In the genomic region with DNA sequence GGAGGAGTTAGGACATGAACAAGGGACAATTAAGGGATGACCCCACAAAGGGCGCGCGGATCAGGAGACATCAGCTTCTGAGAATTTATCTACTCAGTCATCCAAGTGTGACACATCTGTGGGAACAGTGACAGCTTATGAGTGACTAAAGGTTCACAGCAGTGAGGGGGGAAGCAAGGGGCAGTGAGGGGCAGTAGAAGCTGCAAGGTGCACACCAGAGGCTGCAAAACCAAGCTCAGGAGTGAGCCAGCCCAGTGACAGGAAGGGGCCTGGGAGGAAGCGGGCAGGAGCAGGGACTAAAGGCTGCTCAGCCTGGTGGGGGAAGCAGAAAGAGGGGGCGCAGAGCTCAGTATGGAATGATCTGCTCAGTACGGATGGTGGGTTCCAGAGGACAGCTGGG, we compare ENCODE assay signal across 22 mouse cellular contexts. TPM values are rescaled to one million over a fixed set of nuclear protein-coding genes. Genes with fewer than 3 reads are reported as not detected.
DNase-seq lines count a peak whose midpoint lies in the region; ATAC-seq lines count a peak whose summit lies in the region.
"Had no signal": no experiment of that assay in that cellular context is flagged by ENCODE, and none has a peak within 500 bp of the region (broad histone marks: within the 10 kb centered on the region; RNA-seq: fewer than 3 reads in every experiment).

No protein-coding gene starts in this region.

- no peak overlapping the region for H3K27ac ChIP-seq in hindbrain, embryonic 11.5 days (ENCODE audit: low read depth, low read length)
- H3K27ac ChIP-seq in hindbrain, embryonic 14.5 days, result no peak overlapping the region
- H3K27ac ChIP-seq in midbrain, embryonic 10.5 days (replicated peaks), result 0 out of 2 replicates have a peak overlapping the region, but pooled peaks have one; percentile 42
- no peak overlapping the region for H3K27ac ChIP-seq in midbrain, embryonic 15.5 days
- no peak overlapping the region for H3K27ac ChIP-seq in neural tube, embryonic 12.5 days
- H3K27ac ChIP-seq: forebrain, embryonic 15.5 days; heart, embryonic 15.5 days; hindbrain, embryonic 10.5 days; hindbrain, embryonic 15.5 days had no signal

- no peak overlapping the region for H3K4me3 ChIP-seq in hindbrain, embryonic 11.5 days (ENCODE audit: low read depth, low read length)
- no peak overlapping the region for H3K4me3 ChIP-seq in hindbrain, embryonic 14.5 days (replicated peaks; ENCODE audit: low read length)
- H3K4me3 ChIP-seq in midbrain, embryonic 10.5 days, result no peak overlapping the region
- H3K4me3 ChIP-seq in midbrain, embryonic 15.5 days, result no peak overlapping the region
- H3K4me3 ChIP-seq in neural tube, embryonic 12.5 days, result no peak overlapping the region
- H3K4me3 ChIP-seq: forebrain, embryonic 15.5 days; heart, embryonic 12.5 days; heart, embryonic 15.5 days; hindbrain, embryonic 10.5 days; hindbrain, embryonic 15.5 days had no signal

- no peaks in the 10 kb centered on the region for H3K27me3 ChIP-seq in hindbrain, embryonic 11.5 days (ENCODE audit: control insufficient read depth, insufficient read depth, low read length)
- no peaks in the 10 kb centered on the region for H3K27me3 ChIP-seq in hindbrain, embryonic 14.5 days (ENCODE audit: control insufficient read depth, insufficient read depth, low read length)
- H3K27me3 ChIP-seq in midbrain, embryonic 10.5 days (ENCODE audit: low read depth, poor library complexity, severe bottlenecking), result no peaks in the 10 kb centered on the region
- no peaks in the 10 kb centered on the region for H3K27me3 ChIP-seq in midbrain, embryonic 15.5 days (replicated peaks)
- H3K27me3 ChIP-seq in neural tube, embryonic 12.5 days (replicated peaks), result no peaks in the 10 kb centered on the region
- H3K27me3 ChIP-seq: forebrain, embryonic 15.5 days; heart, embryonic 12.5 days; heart, embryonic 15.5 days; hindbrain, embryonic 15.5 days had no signal

- H3K36me3 ChIP-seq in hindbrain, embryonic 11.5 days (ENCODE audit: control insufficient read depth, insufficient read depth, low read length), result no peaks in the 10 kb centered on the region; the same call in 1 of the 2 replicates
- H3K36me3 ChIP-seq in hindbrain, embryonic 14.5 days (replicated peaks; ENCODE audit: control insufficient read depth, insufficient read depth), result peaks cover 17% of the 10 kb centered on the region
- peaks cover 66% of the 10 kb centered on the region for H3K36me3 ChIP-seq in midbrain, embryonic 10.5 days
- no peaks in the 10 kb centered on the region; the same call in 1 of the 2 replicates for H3K36me3 ChIP-seq in midbrain, embryonic 15.5 days (replicated peaks)
- H3K36me3 ChIP-seq in neural tube, embryonic 12.5 days, result peaks cover 13% of the 10 kb centered on the region

- H3K4me2 ChIP-seq in hindbrain, embryonic 11.5 days (replicated peaks; ENCODE audit: low read depth, low read length), result no peak overlapping the region
- H3K4me2 ChIP-seq in hindbrain, embryonic 14.5 days (replicated peaks), result no peak overlapping the region
- H3K4me2 ChIP-seq in midbrain, embryonic 15.5 days, result no peak overlapping the region
- no peak overlapping the region for H3K4me2 ChIP-seq in neural tube, embryonic 12.5 days (replicated peaks)
- H3K4me2 ChIP-seq: forebrain, embryonic 15.5 days; heart, embryonic 12.5 days; heart, embryonic 15.5 days; hindbrain, embryonic 15.5 days had no signal

- no peaks in the 10 kb centered on the region for H3K9me3 ChIP-seq in hindbrain, embryonic 11.5 days (ENCODE audit: control insufficient read depth, low read length)
- H3K9me3 ChIP-seq in hindbrain, embryonic 14.5 days (ENCODE audit: control insufficient read depth, low read length), result no peaks in the 10 kb centered on the region
- H3K9me3 ChIP-seq in midbrain, embryonic 10.5 days (replicated peaks), result no peaks in the 10 kb centered on the region
- H3K9me3 ChIP-seq in midbrain, embryonic 15.5 days, result no peaks in the 10 kb centered on the region
- no peaks in the 10 kb centered on the region for H3K9me3 ChIP-seq in neural tube, embryonic 12.5 days
- H3K9me3 ChIP-seq: forebrain, embryonic 15.5 days; heart, embryonic 12.5 days; heart, embryonic 15.5 days; hindbrain, embryonic 10.5 days; hindbrain, embryonic 15.5 days had no signal

- H3K9ac ChIP-seq in hindbrain, embryonic 11.5 days (ENCODE audit: low read depth, low read length), result 0 out of 2 replicates have a peak overlapping the region, but pooled peaks have one; percentile 7
- H3K9ac ChIP-seq in hindbrain, embryonic 14.5 days, result no peak overlapping the region
- H3K9ac ChIP-seq in midbrain, embryonic 15.5 days, result no peak overlapping the region
- H3K9ac ChIP-seq in neural tube, embryonic 12.5 days, result no peak overlapping the region
- H3K9ac ChIP-seq: forebrain, embryonic 15.5 days; heart, embryonic 12.5 days; heart, embryonic 15.5 days; hindbrain, embryonic 15.5 days had no signal

- no peak for ATAC-seq in hindbrain, embryonic 11.5 days (ENCODE audit: low FRiP score)
- no peak for ATAC-seq in hindbrain, embryonic 14.5 days (ENCODE audit: low FRiP score)
- ATAC-seq in midbrain, embryonic 15.5 days (replicated peaks), result no peak; the same call in 1 of the 2 replicates
- peak; percentile 44; the same call in 1 of the 2 replicates for ATAC-seq in neural tube, embryonic 12.5 days (ENCODE audit: low FRiP score, low read depth)
- ATAC-seq: CD4-positive, CD25-positive, alpha-beta regulatory T cell, adult 4 months; forebrain, embryonic 15.5 days had no signal

- no peak for DNase-seq in hindbrain, embryonic 11.5 days (ENCODE audit: low spot score)
- DNase-seq in hindbrain, embryonic 14.5 days (ENCODE audit: low spot score), result no peak
- no peak for DNase-seq in midbrain, embryonic 10.5 days (ENCODE audit: low spot score)
- no peak for DNase-seq in neural tube, embryonic 10.5 days (ENCODE audit: extremely low spot score, low spot score)
- DNase-seq: adrenal gland, adult 2 months; adrenal gland, postnatal 14 days; cerebellum, adult 11 months; cerebellum, adult 2 months; cerebellum, adult 9-11 months; cerebellum, postnatal 25 days; gastrocnemius, postnatal 25 days; heart, adult 18-20 months; heart, postnatal 10 days; heart, postnatal 36 days had no signal

- WGBS in hindbrain, embryonic 11.5 days, result 91% methylated on average over 6 of the region's 6 CpGs
- 77% methylated on average over 6 of the region's 6 CpGs for WGBS in hindbrain, embryonic 14.5 days
- 94% methylated on average over 6 of the region's 6 CpGs for WGBS in midbrain, embryonic 10.5 days
- WGBS in midbrain, embryonic 15.5 days, result 82% methylated on average over 6 of the region's 6 CpGs
- WGBS in neural tube, embryonic 12.5 days, result 78% methylated on average over 6 of the region's 6 CpGs

- no peaks in the 10 kb centered on the region for H3K4me1 ChIP-seq in hindbrain, embryonic 11.5 days (replicated peaks; ENCODE audit: control insufficient read depth, insufficient read depth, low read length)
- no peaks in the 10 kb centered on the region for H3K4me1 ChIP-seq in hindbrain, embryonic 14.5 days (replicated peaks; ENCODE audit: control insufficient read depth, insufficient read depth, low read length)
- no peaks in the 10 kb centered on the region for H3K4me1 ChIP-seq in midbrain, embryonic 10.5 days
- H3K4me1 ChIP-seq in midbrain, embryonic 15.5 days, result no peaks in the 10 kb centered on the region
- no peaks in the 10 kb centered on the region for H3K4me1 ChIP-seq in neural tube, embryonic 12.5 days
- H3K4me1 ChIP-seq: forebrain, embryonic 15.5 days; heart, embryonic 12.5 days; heart, embryonic 15.5 days; hindbrain, embryonic 15.5 days had no signal

RNA-seq across cellular contexts. Expression of a gene that starts 37.6 kb away (rescaled TPM):
- 12.5 and 13.7 TPM in 2 replicates for polyA plus RNA-seq in hindbrain, embryonic 11.5 days (2014; fragmentation: Nextera tagmentation; extraction: Ambion mirVana)
- 8.8 and 9.8 TPM in 2 replicates for polyA plus RNA-seq in hindbrain, embryonic 14.5 days (2014; fragmentation: Nextera tagmentation; extraction: Ambion mirVana)
- polyA plus RNA-seq in midbrain, embryonic 10.5 days (2016; fragmentation: Nextera tagmentation; extraction: Ambion mirVana), result 13.8 and 14.6 TPM in 2 replicates
- 7.3 and 7.5 TPM in 2 replicates for polyA plus RNA-seq in midbrain, embryonic 15.5 days (2015; fragmentation: Nextera tagmentation; extraction: Ambion mirVana)
- polyA plus RNA-seq in neural tube, embryonic 12.5 days (2016; fragmentation: Nextera tagmentation; extraction: Ambion mirVana), result 10.8 and 11.8 TPM in 2 replicates
